Mouse (Mus musculus) hematopoietic stem cell, adult 5-6 weeks (primary cell): ENCODE results near the gene Slc52a3. TPM values are rescaled to one million over a fixed set of nuclear protein-coding genes. Genes with fewer than 3 reads are reported as not detected.
"Not testable (repeated sequence)": the region's sequence is repeated elsewhere in the genome, so short reads cannot be mapped to it uniquely, and the experiment has no call there.

Experiments used
- ATAC-seq, 2 experiments: fragments of 125-278 bp in 1 of 2; replicated peaks in 1 of 2; 2 replicates each; pipeline ENCODE4 v1.8.0; 2016 to 2017; ENCODE audit warnings: inconsistent platforms in 2 of 2, mild to moderate bottlenecking in 2 of 2, moderate number of reproducible peaks in 2 of 2, low read depth in 1 of 2, moderate TSS enrichment in 1 of 2; ENCODE audit not compliant: low FRiP score in 2 of 2, poor library complexity in 2 of 2, severe bottlenecking in 2 of 2, insufficient read depth in 1 of 2, low TSS enrichment in 1 of 2
- total RNA-seq: library from RNA; stranded (forward); fragments of 172-1452, 232-1000 nt; gene quantifications from 2 replicates; pipeline ENCODE4 v1.2.3, GENCODE M21; 2017

Gene Slc52a3
- total RNA-seq, 1 experiment from 2014 or later, result 0.45 TPM

DNA sequence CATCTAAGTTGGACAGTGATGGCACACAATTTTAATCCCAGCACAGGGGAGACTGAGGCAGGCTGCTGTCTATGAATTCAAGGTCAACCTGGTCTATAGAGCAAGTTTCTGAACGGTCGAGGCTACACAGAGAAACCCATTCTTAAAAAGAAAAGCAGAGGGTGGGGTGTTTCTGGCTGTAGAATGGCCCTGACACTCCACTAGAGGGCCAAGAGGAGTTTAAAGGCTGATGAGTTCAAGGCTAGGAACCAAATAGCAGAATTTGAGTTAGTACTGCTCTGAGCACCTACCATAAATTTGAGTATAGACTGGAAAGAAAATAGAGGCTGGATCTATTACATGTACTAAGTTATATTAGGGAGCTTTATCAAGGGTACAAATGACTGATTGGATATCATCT, 7.3 kb upstream of the Slc52a3 start:
- peak in 1 of 2 experiments; percentile 55; a peak in 1 of 4 replicates for ATAC-seq

DNA sequence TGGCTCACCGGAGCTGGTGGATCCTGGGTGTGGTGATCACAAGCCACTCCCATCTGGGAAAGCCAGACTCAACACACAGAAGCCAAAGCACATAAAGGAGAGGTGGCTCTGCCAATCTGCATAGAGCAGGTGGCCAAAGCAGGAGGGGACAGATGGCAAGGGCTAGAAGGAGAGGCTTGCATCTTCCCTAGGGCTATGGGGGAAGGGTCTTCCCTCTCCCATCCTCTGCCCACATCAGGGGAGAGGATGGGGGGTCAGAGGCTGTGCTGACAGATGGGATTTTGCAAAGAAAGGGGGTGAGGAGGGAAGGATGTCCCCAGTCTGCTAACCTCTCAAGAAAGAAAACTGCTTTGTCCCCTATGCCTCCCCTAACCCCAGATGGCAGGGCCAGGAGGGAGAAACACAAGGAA, 5.3 kb upstream of the Slc52a3 start:
- no peak for ATAC-seq

DNA sequence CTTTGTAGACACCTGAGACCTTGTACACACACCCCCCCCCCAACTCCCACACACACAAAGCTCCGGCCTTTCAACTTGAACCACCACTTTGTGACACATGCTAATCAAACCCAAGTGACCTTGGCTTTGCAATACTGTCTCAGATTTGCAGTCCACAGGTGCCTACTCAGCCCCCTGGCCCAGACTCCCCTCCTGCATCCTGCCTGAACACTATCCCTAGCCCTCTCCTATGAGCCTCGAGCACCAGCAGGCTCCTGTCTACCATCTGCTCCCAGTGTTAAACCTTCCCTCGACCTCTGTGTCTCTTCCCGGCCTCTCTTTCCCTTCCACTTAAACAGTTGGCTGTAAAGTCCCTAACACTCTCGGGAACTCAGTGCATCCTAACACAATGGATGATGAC, 4.9 kb upstream of the Slc52a3 start:
- no peak for ATAC-seq

DNA sequence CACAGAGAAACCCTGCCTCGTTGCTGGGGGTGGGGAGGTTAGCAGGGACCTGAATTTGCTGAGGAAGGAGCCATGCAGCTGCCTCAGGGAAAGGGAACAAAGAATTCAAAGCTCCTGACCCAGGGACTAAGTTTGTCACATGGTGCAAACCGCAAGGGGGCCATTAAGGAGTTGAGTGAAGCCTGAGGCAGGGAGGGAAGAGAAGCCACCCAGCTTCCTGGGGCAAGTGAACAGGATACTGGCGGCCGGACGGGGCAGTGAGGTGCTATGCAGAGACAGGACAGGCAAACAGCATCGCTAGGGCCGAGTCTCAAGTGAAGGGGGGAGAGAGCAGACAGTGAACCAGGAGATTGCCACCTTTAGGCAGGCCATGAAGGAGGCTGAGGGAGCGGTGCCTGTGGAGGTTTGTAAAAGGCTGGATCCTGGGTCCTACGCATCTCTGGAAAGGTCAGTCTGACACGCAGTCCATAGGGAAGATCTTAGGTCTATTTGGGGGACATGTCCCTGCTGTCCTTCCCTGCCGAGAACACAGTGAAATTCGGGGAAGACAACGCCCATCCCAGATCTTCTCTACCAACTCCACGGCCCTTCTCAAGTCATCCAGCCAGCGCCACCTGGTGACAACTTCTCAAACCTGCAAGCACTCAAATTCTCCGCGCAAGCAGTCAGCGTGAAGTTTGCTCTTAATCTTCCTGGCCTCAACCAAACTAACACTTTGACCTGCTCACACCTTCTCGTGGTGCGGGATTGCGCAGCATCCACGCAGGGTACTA, 1.8 kb upstream of the Slc52a3 start:
- ATAC-seq, result peak; percentile 65 to 66

DNA sequence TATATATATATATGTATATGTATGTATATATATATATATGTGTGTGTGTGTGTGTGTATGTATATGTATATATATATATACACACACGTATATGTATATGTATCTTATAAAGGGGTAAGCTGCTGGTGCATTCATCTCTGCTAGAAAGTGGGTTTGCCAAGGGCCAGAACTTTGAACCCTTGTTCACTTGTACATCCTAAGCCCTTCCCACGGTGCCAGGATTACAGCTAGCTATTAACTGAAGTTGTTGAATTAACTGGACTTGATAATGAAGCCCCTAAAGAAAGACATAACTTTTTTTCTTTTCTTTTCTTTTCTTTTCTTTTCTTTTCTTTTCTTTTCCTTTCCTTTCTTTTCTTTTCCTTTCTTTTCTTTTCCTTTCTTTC, 872 bp downstream of the Slc52a3 start:
- not testable (repeated sequence) for ATAC-seq

DNA sequence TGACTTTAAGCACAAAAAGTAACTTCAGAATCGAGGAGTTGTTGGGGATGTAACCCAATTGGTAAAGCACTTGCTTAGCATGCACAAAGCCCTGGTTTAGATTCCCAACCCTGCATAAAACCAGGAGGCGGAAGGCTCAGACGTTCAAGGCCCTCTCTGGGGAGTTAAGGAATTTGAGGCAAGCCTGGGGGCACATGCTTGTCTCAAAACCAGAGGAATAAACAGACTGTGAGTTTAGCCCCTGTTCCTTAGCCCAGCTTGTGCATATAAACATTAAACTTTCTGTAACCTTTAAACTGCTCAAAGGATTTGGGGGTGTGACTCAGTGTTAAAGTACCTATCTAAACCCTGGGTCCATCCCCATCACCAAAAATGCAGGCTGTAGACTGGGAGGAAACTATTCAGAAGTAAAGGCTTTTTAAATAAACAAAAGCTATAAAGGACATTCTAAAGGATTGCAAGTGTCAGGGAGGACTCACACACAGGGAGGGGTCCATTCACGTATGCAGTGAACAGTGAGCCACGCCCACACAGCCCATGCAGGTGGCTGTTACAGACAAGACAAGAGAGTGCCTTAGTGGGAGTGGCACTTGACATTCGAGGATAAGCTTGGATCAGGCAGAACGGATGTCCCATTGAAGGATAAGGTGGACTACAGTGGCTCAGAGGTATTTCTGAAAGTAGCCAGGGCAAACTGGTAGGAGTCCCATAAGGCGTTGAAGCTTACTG, 1.6 kb downstream of the Slc52a3 start:
- ATAC-seq, result no peak

DNA sequence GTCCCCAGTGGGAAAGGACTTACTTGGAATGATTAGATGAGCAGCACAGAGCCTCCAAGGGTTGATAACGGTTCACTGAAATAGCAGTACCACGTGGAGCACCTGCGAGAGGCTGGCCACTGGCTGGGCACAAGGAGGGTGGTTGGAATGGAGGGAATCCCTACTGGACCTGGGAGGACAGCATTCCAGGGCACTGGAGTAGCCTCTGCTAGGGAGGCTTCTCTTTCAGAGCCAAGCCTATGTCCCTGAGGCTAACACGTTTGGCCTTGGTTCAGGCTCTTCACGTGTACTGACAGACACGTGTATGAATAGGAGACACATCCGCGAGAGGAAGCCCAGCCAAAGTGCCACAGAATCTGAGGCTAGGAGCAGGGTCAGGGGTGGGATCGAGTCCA, 2.2 kb downstream of the Slc52a3 start:
- ATAC-seq, result no peak

DNA sequence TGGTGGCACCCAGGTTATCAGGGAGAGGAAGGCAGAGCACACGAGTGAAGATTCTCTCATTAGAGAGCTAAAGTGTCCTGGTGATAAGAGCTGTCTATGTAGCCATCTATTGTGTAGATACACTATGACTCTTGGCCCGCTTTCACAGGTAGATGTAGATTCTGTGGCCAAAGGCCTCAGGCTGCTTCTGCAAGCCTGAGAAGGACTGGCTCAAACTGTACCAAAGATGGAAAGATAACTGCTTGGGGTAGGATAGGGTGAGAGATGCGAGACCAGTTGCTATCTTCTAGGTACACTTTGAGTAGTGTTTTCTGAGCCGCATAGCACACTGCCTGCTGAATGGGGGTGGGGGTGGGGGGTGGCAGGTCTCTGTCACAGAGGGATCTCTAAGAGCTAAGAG, 2.6 kb downstream of the Slc52a3 start:
- no peak for ATAC-seq

DNA sequence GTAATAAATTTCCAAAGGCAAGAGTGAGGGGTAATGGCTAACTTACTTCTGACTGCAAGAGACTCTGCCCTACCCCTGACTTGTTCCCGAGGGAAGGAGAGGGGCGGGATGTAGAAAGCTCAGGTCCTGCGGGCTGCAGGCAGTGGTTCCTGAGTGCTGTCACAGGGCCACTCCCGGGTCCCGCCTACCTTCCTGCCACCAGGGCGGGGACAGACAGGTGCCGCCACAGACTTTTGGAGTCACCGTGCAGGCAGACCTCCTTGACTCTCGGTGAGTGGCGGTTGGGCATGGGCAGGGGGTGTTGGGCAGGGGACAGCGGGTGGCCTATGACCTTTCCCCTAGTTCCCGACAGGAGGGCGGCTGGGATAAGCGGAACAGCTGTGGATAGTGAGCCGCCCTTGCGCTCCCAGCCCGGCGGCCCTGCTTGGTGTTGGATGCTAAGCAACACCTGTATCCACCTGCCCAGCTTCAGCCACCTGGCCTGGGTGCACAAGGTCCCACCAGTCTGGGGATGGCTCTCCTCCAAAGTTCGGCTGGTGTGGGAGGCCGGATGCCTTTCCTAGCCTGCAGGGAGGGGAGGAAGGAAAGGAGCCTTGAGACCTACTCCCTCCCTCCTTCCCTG, 3.5 kb downstream of the Slc52a3 start:
- no peak for ATAC-seq

DNA sequence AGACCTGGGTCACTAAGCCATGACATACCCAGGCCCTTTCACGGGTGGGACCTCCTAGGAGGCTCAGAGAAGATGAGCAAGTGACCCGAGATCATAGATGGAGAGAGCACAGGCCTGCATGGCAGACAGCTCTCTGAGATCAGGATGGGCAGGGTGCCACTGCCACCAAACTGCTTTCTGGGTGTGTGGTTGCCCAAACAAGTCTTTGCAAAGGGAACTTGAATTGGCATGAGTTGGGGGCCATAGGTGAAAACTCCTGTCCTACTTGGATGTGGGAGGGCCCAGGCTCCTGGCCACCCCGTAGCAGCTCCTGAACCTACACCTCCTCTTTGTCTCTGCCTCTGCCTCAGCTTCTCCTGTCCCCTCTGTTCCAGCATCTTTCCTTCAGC, 4.0 kb downstream of the Slc52a3 start:
- no peak for ATAC-seq

DNA sequence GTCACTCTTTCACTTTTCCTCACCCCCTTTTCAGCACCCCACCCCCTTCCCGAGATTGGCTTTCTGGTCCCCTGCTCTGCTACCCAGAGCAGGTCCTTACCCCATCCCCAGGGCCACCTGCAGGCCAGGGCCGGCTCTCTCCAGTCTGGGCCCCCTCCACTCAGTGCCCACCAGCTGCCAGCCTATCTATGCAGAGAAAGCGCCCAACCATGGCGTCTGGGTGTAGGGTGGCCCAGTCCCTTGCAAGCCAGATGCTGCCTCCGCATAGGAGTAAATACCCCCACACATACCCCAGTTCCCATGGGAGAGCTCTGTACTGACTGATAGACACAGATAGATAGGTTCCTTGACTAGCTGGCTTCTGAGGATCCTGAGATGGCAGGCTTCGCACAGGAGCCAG, 4.4 kb downstream of the Slc52a3 start:
- ATAC-seq, result no peak

DNA sequence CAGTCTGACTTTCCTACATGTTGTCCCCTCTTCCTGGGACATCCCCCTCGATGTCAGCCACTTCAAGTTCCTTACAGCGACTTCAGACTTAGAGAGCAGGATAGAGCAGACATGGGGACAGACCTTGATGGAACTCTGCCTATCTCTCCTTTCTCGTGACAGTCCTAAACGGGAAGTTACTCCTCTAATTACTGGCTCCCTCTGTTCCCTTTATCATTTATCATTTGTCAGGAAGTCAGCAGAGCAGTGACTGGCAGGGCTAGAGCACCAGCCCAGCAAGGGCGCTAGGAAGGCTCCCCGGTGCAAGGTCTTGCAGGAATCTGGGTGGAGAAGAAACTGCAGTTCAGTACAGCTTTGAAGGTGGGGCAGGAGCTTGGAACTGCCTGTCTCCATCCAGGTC, 6.2 kb downstream of the Slc52a3 start:
- peak in 1 of 2 experiments; percentile 19; a peak in 1 of 4 replicates for ATAC-seq

DNA sequence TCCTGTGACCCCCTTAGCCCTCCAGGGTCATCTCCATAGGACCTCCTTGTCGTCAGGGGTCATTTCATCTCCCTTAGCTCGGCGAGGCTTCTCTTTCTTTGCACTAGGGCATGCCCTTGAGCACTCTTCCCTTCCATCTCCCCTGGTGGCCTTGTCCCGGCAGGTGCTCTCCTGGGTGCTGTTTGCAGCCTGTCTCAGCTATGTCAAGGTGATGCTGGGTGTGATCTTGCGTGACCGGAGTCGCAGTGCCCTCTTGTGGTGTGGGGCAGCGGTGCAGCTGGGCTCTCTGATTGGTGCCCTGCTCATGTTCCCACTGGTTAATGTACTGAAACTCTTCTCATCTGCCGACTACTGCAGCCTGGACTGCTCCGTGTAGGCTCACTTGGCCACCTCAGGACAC, 11.5 kb downstream of the Slc52a3 start:
- ATAC-seq, result no peak

DNA sequence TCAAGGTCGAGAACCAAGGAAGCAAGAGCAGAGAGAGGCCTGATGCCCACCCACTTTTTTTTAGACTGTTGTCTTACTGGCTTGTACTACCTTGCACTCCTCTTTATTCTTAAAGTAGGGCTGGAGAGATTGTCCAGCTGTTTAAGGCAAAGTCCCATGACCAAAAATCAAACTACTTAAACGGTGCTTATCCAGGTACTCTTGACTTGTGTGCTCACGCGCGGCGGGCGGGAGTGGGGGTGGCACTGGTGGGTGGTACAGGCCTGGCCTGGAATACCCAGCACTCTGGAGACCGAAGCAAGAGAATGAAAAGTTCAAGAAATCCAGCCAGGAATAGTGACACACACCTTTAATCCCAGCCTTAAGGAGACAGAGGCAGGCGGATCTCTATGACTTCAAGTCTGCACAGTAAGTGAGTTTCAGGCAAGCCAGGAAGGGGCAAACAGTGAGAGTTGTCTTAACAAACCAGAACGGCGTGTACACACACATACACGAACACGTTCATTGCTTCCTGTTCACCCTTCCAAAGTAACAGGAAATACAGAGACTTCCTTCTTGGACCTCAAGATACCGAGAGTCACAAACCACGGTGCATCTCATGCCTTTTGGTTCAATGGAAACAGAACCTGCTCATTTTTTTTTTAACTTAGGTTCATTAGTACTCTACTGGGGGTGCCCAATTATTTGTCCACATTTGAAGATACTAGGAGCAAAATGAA, 12.9 kb downstream of the Slc52a3 start:
- ATAC-seq, result peak; percentile 34 to 39; a peak in 2 of 4 replicates

DNA sequence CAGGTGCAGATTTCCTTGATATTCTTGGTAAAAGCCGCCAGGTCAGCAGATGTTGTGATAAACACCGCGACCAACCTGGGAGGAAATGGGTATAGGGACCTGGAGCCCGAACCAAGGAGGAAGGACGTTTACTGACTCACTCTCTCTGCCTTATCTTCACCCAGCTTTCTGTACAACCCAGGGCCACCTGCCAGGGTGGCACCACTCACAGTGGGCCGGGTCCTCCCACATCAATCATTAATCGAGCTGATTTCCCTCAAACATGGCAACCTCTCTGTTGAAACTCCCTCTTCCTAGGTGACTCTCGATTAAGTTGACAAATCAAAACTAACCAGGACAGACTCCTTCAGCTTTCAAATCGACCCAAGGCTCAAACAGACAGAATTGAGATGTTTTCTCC, 13.9 kb downstream of the Slc52a3 start:
- no peak for ATAC-seq

DNA sequence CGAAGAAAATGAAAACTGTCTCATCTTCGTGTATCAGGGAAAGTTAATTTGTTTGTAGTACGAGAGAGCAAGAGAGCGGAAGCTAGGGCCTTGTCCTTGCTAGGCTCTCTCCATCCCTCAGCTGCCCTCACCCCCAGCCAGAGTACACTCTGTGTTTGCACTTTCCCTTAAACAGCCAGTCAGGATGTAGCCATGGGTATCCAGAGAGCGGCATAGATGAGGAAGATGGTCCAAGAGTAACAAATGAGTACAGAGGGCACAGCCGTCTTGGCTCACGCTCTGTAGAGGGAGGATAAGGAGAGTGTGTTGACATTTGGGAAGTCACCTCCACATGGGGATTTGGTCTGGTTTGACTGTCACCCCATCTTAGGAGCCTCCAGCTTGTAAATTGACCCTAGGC, 14.3 kb downstream of the Slc52a3 start:
- no peak for ATAC-seq

DNA sequence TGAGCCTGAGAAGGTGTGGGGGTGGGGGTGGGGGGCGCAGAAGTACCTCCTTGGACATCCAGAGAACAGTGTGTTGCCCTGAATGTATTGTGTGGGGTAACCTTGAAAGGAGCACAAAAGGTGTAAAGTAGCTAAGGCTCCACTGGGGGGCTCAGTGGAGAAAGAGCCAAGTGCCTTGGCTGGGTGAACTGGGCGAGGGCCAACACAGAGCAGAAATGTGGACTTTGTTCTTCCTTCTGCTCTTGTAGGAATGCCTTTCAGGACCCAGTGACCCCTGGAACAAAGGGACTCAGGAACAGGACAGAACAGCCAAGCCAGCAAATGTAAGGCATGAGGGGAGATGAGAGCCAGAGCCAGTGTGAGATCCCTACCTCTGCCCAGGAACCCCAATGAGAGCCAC, 15.4 kb downstream of the Slc52a3 start:
- ATAC-seq, result peak; percentile 43 to 80; a peak in 2 of 4 replicates

DNA sequence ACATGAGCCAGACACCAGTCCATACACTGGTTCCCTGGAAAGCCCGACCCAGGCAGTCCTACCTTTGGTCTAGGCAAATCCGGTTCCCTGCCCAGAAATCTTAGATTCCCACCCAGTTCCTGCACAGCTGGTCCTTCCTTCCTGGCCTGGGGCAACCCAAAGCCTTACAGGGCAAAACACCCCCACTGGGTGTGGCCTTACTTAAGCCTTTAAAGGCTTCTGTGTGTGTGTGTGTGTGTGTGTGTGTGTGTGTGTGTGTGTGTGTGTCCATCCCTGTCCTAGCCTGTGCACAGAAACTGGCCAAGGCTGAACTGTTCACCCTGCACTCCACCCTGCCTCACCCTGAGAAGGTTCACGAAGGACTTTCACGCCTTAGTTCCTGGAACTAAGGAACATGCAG, 15.9 kb downstream of the Slc52a3 start:
- ATAC-seq, result no peak
